Mouse (Mus musculus) heart, adult 2 months (tissue): ENCODE data around the gene Mocs3.

Source experiments
- CTCF ChIP-seq: fragments of 200-600 bp; IDR thresholded peaks from 2 replicates; pipeline ENCODE4 v1.8.1; 2022; ENCODE audit warnings: antibody characterized with exemption, mild to moderate bottlenecking, moderate library complexity
- EP300 ChIP-seq: fragments of 200-500 bp; IDR thresholded peaks from 2 replicates; pipeline ENCODE4 v1.6.1; 2011; ENCODE audit warnings: low read depth, low read length, control low read depth; ENCODE audit not compliant: insufficient read depth
- POLR2A ChIP-seq: fragments of 200-500 bp; IDR thresholded peaks from 2 replicates; pipeline ENCODE4 v1.6.1; 2011; ENCODE audit warnings: mild to moderate bottlenecking, low read depth, low read length, control low read depth; ENCODE audit not compliant: insufficient read depth

DNA sequence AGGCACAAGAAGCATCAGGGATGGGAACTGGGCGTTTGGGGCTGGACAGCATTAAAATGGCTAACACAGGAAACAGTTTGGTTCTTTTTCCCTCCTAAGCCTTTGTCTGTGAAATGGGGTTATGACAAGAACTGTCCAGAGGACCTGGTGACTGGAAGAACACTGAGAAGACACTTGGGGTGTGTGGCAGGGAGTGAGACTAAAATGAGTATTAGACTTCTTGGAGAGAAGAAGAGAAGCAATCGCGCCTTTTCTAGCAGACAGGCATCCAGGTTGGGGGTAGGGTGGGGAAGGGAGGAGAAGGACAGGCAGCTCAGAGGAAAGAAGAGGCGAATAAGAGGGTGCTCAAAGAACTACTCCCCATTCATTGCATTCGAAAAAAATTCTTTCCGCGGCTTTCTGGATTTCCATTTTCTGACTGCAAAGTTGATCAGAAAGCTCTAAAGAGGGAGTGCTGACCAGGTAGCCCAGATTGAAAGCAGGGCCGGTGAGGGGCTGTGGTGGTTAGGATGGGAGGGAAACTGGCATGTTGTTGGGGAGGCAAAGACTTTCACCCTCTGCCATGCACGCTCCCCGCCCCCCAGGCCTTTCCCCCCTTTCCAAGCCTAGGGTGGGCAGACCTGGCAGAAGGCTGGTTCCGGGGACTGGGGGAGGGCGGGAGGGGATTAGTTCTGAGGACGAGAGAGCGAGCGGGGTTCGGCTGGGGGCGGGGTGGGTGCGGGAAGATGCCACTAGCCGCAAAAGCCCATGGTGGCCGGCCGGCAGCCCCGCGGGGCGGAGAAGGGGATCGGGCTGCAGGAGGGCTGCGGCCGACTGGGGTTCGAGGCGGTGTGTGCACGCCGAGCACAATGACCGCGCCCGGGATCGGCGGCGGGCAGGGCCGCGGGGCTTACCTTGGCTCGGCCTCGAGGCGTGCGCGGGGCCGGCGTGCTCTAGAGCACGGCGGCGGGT lies 24.5 kb upstream of the Mocs3 start:
- TF ChIP-seq CTCF, result no peak
- no peak for TF ChIP-seq EP300
- TF ChIP-seq POLR2A, result no peak
